Mouse (Mus musculus): ENCODE data around the gene Tfcp2l1. TPM values are rescaled to one million over a fixed set of nuclear protein-coding genes. Genes with fewer than 3 reads are reported as not detected.

Gene Tfcp2l1
- polyA plus RNA-seq (2017; shearing (Covaris generic)) = 1 to 10 TPM in 1 of 2 experiments, under 1 TPM in 1; 0.27 to 1.2 TPM

DNA sequence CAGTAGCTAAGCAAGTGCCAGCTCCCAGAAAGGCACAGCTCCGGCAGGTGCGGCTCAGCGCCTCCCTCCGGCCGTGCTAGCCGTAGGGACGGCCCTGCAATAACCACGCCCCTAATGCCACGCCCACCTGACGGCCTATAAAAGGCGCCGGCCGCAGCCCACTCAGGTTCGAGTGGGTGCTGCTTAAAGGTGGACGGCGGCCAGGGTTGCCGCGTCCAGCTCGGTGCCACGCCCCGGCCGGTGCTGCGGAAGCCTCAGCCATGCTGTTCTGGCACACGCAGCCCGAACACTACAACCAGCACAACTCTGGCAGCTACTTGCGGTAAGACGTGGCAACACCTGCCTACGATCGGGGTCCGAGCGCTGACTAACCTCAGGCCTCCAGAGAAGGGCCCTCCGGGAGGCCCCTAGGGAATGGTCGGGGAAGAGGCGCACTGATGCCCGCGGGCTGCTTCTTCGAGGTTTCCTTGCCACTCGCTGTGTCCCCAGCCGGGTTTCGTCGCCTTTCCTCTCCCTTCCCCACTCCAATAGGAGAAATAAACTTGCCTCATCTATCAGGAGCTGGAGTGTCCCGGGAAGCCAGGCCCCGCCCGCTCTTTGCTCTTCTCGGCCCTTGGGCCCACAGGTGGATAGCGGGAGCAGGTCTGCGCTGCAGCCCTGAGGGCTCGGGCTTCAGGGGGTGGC is at the start of gene Tfcp2l1:
TSS of gene Tfcp2l1 (plus strand) at position 165 of the 684 bp plus-strand sequence.

Other genes with a start within 250 kb of the Tfcp2l1 start
- gene Clasp1, start 238.9 kb upstream of the Tfcp2l1 start, polyA plus RNA-seq (2017; shearing (Covaris generic)) = 10 to 100 TPM; 23.6 to 24.9 TPM

Data from inflammation-experienced regulatory T-cells (primary cell).